Mouse (Mus musculus): ENCODE data around the gene Me3. TPM values are rescaled to one million over a fixed set of nuclear protein-coding genes. Genes with fewer than 3 reads are reported as not detected.

Gene Me3
- polyA plus RNA-seq (2015; fragmentation: Nextera tagmentation; extraction: Ambion mirVana): 0.18 TPM in 1 of 2 replicates, not detected in the other

DNA sequence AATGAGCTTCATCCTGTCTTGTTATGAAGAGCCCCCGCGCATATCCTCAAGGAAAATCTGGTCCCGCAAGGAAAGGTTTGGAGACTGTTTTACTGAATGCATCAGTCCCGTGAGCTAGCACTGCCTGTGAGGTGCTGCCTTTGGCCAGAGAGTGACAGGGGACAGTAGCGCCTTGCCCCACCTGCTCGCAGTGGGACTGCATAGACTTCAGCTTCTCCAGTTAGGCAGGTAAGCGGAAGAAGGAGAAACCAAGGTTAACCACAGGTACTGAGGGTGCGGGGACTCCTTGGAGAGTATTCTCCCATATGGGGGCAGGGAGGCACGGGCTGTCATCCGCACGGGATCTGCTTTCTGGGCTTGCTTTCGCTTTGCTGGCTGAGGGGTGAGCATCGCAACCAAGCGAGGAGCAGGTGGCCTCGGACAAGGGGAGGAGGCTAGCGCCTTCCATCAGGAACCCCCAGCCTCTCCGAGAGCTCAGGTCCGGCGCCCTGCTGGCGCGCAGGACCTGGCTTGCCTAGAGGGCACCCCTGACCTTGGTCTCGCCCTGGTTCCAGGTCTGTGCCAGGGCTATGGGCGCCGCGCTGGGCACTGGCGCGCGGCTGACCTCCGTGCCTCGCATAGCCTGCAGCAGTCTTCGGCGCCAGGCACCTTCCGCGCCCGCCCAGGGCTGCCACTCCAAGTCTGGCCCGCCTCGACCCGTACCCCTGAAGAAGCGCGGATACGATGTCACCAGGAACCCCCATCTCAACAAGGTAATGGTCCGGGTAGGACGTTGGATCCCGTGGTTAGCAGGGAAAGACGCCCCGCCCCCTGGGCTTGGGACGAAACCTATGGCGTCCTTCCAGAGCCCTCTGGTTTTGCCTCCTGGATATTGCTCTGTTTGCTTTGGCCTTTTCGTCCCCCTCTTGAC lies at the start of gene Me3:
Gene Me3, plus strand, starts transcription at position 51 of the 910 bp plus-strand sequence.
- H3K36me3 ChIP-seq (ENCODE audit: control insufficient read depth, insufficient read depth): no peaks in the 10 kb centered on the region
- no peaks in the 10 kb centered on the region for H3K9me3 ChIP-seq (replicated peaks; ENCODE audit: control insufficient read depth, low read length)
- H3K27ac ChIP-seq (ENCODE audit: low read length): no peak within 1 kb of the TSS
- no peaks in the 10 kb centered on the region for H3K4me1 ChIP-seq (ENCODE audit: control insufficient read depth, low read depth, low read length)
- peaks cover 7% of the 10 kb centered on the region for H3K27me3 ChIP-seq (ENCODE audit: control insufficient read depth, insufficient read depth, low read depth, low read length)
- peak within 1 kb of the TSS; percentile 67 for H3K4me2 ChIP-seq (ENCODE audit: low read depth, low read length)
- H3K9ac ChIP-seq (ENCODE audit: low read depth, low read length): no peak within 1 kb of the TSS
- no peak for ATAC-seq (ENCODE audit: low read depth)
- WGBS (ENCODE audit: insufficient replicate concordance): 6% methylated on average over 49 of the region's 49 CpGs
- H3K4me3 ChIP-seq (ENCODE audit: low read depth, low read length): peak within 1 kb of the TSS; percentile 41

DNA sequence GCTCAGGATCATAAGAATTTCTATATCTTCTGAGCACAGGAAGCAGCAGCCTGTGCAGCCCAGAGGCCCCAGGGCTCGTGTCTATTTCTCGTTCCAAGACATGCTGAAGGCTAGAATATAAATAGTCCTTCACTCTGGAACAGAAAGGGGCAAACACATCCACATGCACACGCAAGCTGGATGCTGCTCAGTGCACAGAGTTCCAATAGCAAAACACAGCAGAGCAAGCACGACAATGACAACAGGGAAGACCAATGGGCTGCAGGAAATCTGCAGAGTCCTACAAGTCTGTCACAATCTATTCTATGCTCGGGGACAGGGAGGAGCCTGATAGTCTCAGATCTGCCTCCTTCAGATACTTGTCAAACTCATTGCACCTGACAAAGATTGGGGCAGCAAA lies 42.2 kb upstream of the Me3 start:
- 38% methylated on average over 5 of the region's 5 CpGs for WGBS (ENCODE audit: insufficient replicate concordance)
- Histone ChIP-seq H3K4me3 (ENCODE audit: low read depth, low read length) (no peak overlapping the region), H3K9ac (ENCODE audit: low read depth, low read length) (no peak overlapping the region), H3K9me3 (replicated peaks; ENCODE audit: control insufficient read depth, low read length) (no peaks in the 10 kb centered on the region), H3K4me2 (ENCODE audit: low read depth, low read length) (no peak overlapping the region), H3K36me3 (ENCODE audit: control insufficient read depth, insufficient read depth) (no peaks in the 10 kb centered on the region), H3K4me1 (ENCODE audit: control insufficient read depth, low read depth, low read length) (no peaks in the 10 kb centered on the region), H3K27ac (ENCODE audit: low read length) (no peak overlapping the region), H3K27me3 (ENCODE audit: control insufficient read depth, insufficient read depth, low read depth, low read length) (no peaks in the 10 kb centered on the region)
- no peak for ATAC-seq (ENCODE audit: low read depth)

DNA sequence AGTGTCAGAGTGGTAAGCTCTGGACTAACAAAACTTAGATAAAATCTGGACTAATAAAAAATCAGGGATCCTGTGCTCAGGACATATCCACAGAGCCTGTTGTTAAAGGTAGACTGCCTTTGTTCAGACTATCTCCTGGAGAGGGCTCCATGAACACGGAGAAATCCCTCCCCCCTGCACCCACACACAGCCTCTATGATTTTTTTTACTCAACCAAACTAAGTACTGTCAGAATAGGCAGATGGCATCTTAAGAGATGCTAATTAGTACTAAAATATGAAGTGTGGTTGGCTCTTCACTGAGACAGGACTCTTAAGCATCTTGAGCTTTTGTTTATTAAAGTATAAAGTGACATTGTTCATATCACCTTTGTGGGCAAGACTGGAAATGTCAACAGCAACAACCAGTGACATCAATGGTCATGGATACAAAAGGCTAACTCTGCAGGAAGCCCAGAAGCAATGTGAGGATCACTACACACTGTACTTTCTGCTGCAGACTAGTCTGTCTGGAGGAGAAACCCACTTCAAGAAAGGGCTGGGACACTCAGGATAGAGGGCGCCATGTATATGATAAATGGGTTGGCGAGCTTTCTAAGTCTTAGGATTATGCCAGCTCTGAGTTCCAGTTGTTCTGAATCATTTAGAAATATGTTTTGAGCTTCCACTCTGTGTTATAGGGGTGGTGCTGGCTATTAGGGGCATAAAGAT lies 41.5 kb upstream of the Me3 start:
- Histone ChIP-seq H3K27ac (ENCODE audit: low read length) (no peak overlapping the region), H3K27me3 (ENCODE audit: control insufficient read depth, insufficient read depth, low read depth, low read length) (no peaks in the 10 kb centered on the region), H3K4me2 (ENCODE audit: low read depth, low read length) (no peak overlapping the region), H3K9ac (ENCODE audit: low read depth, low read length) (no peak overlapping the region), H3K4me1 (ENCODE audit: control insufficient read depth, low read depth, low read length) (no peaks in the 10 kb centered on the region), H3K9me3 (replicated peaks; ENCODE audit: control insufficient read depth, low read length) (no peaks in the 10 kb centered on the region), H3K36me3 (ENCODE audit: control insufficient read depth, insufficient read depth) (no peaks in the 10 kb centered on the region), H3K4me3 (ENCODE audit: low read depth, low read length) (no peak overlapping the region)
- ATAC-seq (ENCODE audit: low read depth): no peak
- WGBS (ENCODE audit: insufficient replicate concordance): 57% methylated on average over 3 of the region's 3 CpGs

DNA sequence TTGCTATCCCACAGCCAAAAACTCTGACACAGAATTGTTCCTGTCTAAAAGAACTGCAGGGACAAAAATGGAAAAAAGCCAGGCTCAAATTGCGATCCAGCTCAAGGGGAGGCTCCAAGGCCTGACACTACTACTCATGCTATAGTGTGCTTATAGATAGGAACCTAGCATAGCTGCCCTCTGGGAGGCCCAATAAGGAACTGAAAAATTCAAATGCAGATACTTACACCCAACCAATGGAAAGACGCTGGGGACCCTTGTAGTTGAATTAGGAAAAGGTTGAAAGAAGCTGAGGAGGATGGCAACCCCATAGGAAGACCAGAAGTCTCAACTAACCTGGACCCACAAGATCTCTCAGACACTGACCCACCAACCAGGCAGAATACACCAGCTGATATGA lies 36.4 kb upstream of the Me3 start:
- H3K9me3 ChIP-seq (replicated peaks; ENCODE audit: control insufficient read depth, low read length): no peaks in the 10 kb centered on the region
- no peaks in the 10 kb centered on the region for H3K27me3 ChIP-seq (ENCODE audit: control insufficient read depth, insufficient read depth, low read depth, low read length)
- WGBS (ENCODE audit: insufficient replicate concordance): 73% methylated on average over 2 of the region's 2 CpGs
- no peaks in the 10 kb centered on the region for H3K4me1 ChIP-seq (ENCODE audit: control insufficient read depth, low read depth, low read length)
- ATAC-seq (ENCODE audit: low read depth): no peak
- H3K4me2 ChIP-seq (ENCODE audit: low read depth, low read length): no peak overlapping the region
- H3K4me3 ChIP-seq (ENCODE audit: low read depth, low read length): no peak overlapping the region
- no peak overlapping the region for H3K27ac ChIP-seq (ENCODE audit: low read length)
- H3K9ac ChIP-seq (ENCODE audit: low read depth, low read length): no peak overlapping the region
- H3K36me3 ChIP-seq (ENCODE audit: control insufficient read depth, insufficient read depth): no peaks in the 10 kb centered on the region

DNA sequence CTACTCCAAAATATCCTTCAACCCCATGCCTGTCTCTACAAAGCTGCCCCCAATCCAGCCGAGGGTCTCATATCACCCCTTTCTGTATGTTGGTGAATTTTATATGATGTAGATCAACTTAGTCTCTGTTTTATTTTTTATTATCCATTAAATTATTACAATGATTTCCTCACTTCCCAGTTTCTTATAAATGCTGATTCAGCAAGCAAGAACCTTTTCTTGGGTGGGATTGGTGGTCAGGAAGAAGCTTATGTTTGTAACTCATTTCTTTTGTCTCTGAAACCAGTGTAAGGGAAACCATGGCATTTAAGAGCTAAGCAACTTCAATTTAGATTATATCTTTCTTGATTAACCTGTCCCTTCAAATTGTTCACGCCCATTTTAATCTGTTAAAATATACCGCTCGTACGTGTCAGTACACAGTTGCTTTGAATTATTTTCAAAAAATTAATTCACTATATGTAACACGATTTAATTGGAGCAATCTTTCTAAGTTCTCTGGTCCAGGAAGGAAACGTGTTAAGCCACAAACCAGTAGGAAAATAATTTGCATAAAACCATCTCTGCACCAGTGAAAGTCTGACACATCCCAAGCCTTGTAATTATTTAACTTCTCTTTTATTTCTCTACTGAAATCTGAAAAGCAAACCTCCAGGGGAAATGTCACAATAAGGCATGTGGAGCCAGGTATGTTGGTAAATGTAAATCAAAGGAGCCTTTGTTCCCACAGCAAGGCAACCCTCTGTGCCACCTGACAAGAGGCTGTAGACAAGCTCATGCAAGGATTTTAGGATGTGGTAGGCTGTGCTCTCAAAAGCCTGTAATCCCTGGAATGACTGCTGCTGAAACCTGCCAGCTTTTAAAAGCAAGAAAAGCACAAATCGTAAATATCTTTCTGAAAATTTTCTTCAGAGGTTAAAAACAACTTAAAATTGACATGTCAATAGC lies 26.3 kb upstream of the Me3 start:
- H3K27me3 ChIP-seq (ENCODE audit: control insufficient read depth, insufficient read depth, low read depth, low read length): no peaks in the 10 kb centered on the region
- H3K27ac ChIP-seq (ENCODE audit: low read length): no peak overlapping the region
- no peak overlapping the region for H3K4me2 ChIP-seq (ENCODE audit: low read depth, low read length)
- no peak overlapping the region for H3K4me3 ChIP-seq (ENCODE audit: low read depth, low read length)
- H3K9me3 ChIP-seq (replicated peaks; ENCODE audit: control insufficient read depth, low read length): no peaks in the 10 kb centered on the region
- WGBS (ENCODE audit: insufficient replicate concordance): 57% methylated on average over 8 of the region's 8 CpGs
- no peak for ATAC-seq (ENCODE audit: low read depth)
- no peak overlapping the region for H3K9ac ChIP-seq (ENCODE audit: low read depth, low read length)
- no peaks in the 10 kb centered on the region for H3K4me1 ChIP-seq (ENCODE audit: control insufficient read depth, low read depth, low read length)
- no peaks in the 10 kb centered on the region for H3K36me3 ChIP-seq (ENCODE audit: control insufficient read depth, insufficient read depth)

DNA sequence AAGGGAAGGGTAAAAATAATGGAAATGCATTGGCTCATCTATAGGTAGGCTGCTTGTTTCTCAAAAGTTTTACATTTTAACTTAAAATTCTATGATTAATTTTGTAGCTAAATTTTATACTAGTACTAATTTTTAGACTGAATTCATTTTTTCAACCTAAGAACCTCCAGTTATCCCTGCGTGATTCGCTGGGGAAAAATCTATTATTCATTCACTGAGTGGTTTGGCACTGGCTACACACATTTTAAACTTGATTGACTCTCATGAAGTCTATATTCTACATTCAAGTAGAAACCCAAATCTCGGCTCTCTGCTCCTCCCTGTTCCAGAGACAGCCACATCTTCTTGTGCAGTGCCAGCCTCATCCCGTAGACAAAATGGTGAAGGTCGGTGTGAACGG lies 24.9 kb upstream of the Me3 start:
- no peak overlapping the region for H3K9ac ChIP-seq (ENCODE audit: low read depth, low read length)
- no peaks in the 10 kb centered on the region for H3K4me1 ChIP-seq (ENCODE audit: control insufficient read depth, low read depth, low read length)
- H3K9me3 ChIP-seq (replicated peaks; ENCODE audit: control insufficient read depth, low read length): no peaks in the 10 kb centered on the region
- H3K4me3 ChIP-seq (ENCODE audit: low read depth, low read length): no peak overlapping the region
- no peak for ATAC-seq (ENCODE audit: low read depth)
- WGBS (ENCODE audit: insufficient replicate concordance): 74% methylated on average over 6 of the region's 6 CpGs
- no peak overlapping the region for H3K4me2 ChIP-seq (ENCODE audit: low read depth, low read length)
- no peak overlapping the region for H3K27ac ChIP-seq (ENCODE audit: low read length)
- H3K27me3 ChIP-seq (ENCODE audit: control insufficient read depth, insufficient read depth, low read depth, low read length): no peaks in the 10 kb centered on the region
- H3K36me3 ChIP-seq (ENCODE audit: control insufficient read depth, insufficient read depth): no peaks in the 10 kb centered on the region

DNA sequence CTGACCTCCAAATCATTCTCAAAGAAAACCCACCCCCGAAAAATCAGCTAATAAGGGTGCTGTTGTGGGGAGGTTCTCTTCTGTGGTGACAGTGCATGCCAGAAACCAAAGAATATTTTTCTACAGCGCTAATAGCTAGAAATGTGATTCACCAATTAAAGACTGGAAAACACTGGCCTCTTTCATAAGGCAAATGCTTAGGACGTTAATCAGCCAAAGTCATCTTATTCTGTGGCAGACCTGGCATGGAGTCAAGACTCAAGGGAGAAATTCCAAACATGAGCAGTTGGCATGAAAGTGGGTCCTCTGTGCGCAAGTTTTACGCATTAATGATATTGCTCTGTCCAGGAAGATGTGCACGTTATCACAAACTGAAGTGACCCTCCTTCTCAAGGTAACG lies 21.0 kb upstream of the Me3 start:
- 72% methylated on average over 7 of the region's 7 CpGs for WGBS (ENCODE audit: insufficient replicate concordance)
- ATAC-seq (ENCODE audit: low read depth): no peak
- H3K27me3 ChIP-seq (ENCODE audit: control insufficient read depth, insufficient read depth, low read depth, low read length): no peaks in the 10 kb centered on the region

DNA sequence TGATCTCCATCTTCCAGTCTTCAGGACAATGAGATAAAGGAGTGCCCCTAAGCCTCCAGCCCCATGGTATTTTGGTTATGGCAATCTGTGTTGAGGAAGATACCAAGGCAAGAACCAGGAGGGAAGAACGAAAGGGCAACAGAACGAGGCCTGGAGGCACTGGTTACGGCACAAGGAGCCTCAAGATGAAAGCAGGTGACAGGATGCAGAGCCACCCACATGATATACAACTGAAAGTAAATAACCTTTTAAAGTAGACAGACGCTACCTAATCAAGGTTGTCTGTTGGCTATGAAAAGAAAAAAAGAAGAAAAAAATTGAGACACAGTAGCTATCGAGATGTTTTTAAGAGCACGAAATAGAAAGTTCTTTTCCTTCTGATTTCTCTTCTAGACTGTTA lies 16.0 kb upstream of the Me3 start:
- Histone ChIP-seq H3K9me3 (replicated peaks; ENCODE audit: control insufficient read depth, low read length) (no peaks in the 10 kb centered on the region), H3K4me1 (ENCODE audit: control insufficient read depth, low read depth, low read length) (no peaks in the 10 kb centered on the region), H3K27ac (ENCODE audit: low read length) (no peak overlapping the region), H3K27me3 (ENCODE audit: control insufficient read depth, insufficient read depth, low read depth, low read length) (no peaks in the 10 kb centered on the region), H3K4me2 (ENCODE audit: low read depth, low read length) (no peak overlapping the region), H3K4me3 (ENCODE audit: low read depth, low read length) (no peak overlapping the region), H3K36me3 (ENCODE audit: control insufficient read depth, insufficient read depth) (no peaks in the 10 kb centered on the region), H3K9ac (ENCODE audit: low read depth, low read length) (no peak overlapping the region)
- ATAC-seq (ENCODE audit: low read depth): no peak
- 59% methylated on average over 6 of the region's 6 CpGs for WGBS (ENCODE audit: insufficient replicate concordance)

More for the DNA sequence above, 21.0 kb upstream of the Me3 start:
- Histone ChIP-seq H3K27ac (ENCODE audit: low read length) (no peak overlapping the region), H3K4me3 (ENCODE audit: low read depth, low read length) (no peak overlapping the region), H3K36me3 (ENCODE audit: control insufficient read depth, insufficient read depth) (no peaks in the 10 kb centered on the region), H3K4me2 (ENCODE audit: low read depth, low read length) (no peak overlapping the region), H3K9ac (ENCODE audit: low read depth, low read length) (no peak overlapping the region), H3K9me3 (replicated peaks; ENCODE audit: control insufficient read depth, low read length) (no peaks in the 10 kb centered on the region), H3K4me1 (ENCODE audit: control insufficient read depth, low read depth, low read length) (no peaks in the 10 kb centered on the region)

All from liver, embryonic 16.5 days (tissue).